Mouse (Mus musculus): Measurements from ENCODE around the gene Trir. TPM values are rescaled to one million over a fixed set of nuclear protein-coding genes. Genes with fewer than 3 reads are reported as not detected.

Trir gene
- total and polyA plus RNA-seq, 3 experiments = 67.6 to 184 (median 160) TPM

- DNase-seq = peak; percentile 95
Observed at GRCm38 (mm10) chr8:85036718-85037365, 10.2 kb downstream of the Trir start, which contains the start of gene Tnpo2. Tnpo2 (plus strand) TSS chr8:85036915.

GRCm38 (mm10) chr8:85037366-85037680, 10.7 kb downstream of the Trir start:
- DNase-seq = peak; percentile 35

- DNase-seq = peak; percentile 76
Observed at GRCm38 (mm10) chr8:85037681-85038531, 11.3 kb downstream of the Trir start.

GRCm38 (mm10) chr8:85043619-85044018, 17.0 kb downstream of the Trir start:
- no peak for DNase-seq

GRCm38 (mm10) chr8:85057367-85057766, 30.7 kb downstream of the Trir start:
- DNase-seq = peak; percentile 56

GRCm38 (mm10) chr8:85059879-85060616, 33.4 kb downstream of the Trir start, which contains the start of gene Fbxw9:
Fbxw9 (plus strand) TSS chr8:85060055.
- DNase-seq = peak; percentile 91

- DNase-seq = no peak
Observed at GRCm38 (mm10) chr8:85062603-85063002, 36.0 kb downstream of the Trir start.

- no peak for DNase-seq
Observed at GRCm38 (mm10) chr8:85065213-85065612, 38.6 kb downstream of the Trir start.

- DNase-seq = no peak
Observed at GRCm38 (mm10) chr8:85067155-85067554, 40.5 kb downstream of the Trir start.

- DNase-seq = no peak
Observed at GRCm38 (mm10) chr8:85067982-85068381, 41.4 kb downstream of the Trir start, which contains the start of gene Gm5741. Gm5741 (minus strand) TSS chr8:85067982.

- peak; percentile 53 for DNase-seq
Observed at GRCm38 (mm10) chr8:85071041-85071440, 44.4 kb downstream of the Trir start.

- peak; percentile 93 for DNase-seq
Observed at GRCm38 (mm10) chr8:85071514-85072281, 45.1 kb downstream of the Trir start, which contains the start of gene Dhps. Dhps (plus strand) TSS chr8:85071757.

GRCm38 (mm10) chr8:85072364-85072929, 45.8 kb downstream of the Trir start:
- DNase-seq = no peak

GRCm38 (mm10) chr8:85073041-85073612, 46.5 kb downstream of the Trir start:
- DNase-seq = no peak

GRCm38 (mm10) chr8:85074167-85074566, 47.5 kb downstream of the Trir start:
- DNase-seq = no peak

GRCm38 (mm10) chr8:85074617-85075016, 48.0 kb downstream of the Trir start:
- no peak for DNase-seq

- peak; percentile 54 for DNase-seq
Observed at GRCm38 (mm10) chr8:85076001-85076400, 49.4 kb downstream of the Trir start.

GRCm38 (mm10) chr8:85076993-85077392, 50.4 kb downstream of the Trir start:
- DNase-seq = peak; percentile 81

Measured in adrenal gland, adult 2 months (tissue).